Mouse (Mus musculus): Measurements from ENCODE around the gene Qk.

GRCm38 (mm10) chr17:10232406-10232805 is 87.2 kb downstream of the Qk start:
- TF ChIP-seq CTCF (IDR thresholded peaks at IDR 0.05; ENCODE audit: low read depth, low read length), result no peak
- TF ChIP-seq POLR2A (IDR thresholded peaks at IDR 0.05; ENCODE audit: insufficient read depth, low read length), result no peak
